Mouse (Mus musculus) intestine, embryonic 14.5 days (tissue): ENCODE results near the gene Pkig. TPM values are rescaled to one million over a fixed set of nuclear protein-coding genes. Genes with fewer than 3 reads are reported as not detected.
A peak's percentile ranks its signal among the peaks of the same experiment; 100 is the strongest.

Experiments
- ATAC-seq: fragments of 200-750 bp; cut with Nextera tagmentation; replicated peaks from 2 replicates; pipeline ENCODE4 v1.8.0; 2017; ENCODE audit warnings: low read depth, moderate number of reproducible peaks, moderate TSS enrichment, moderate library complexity; ENCODE audit not compliant: low FRiP score, low TSS enrichment
- DNase-seq: peaks from one replicate; pipeline ENCODE4 v3.0.0-alpha.2; 2018; ENCODE audit warnings: low spot score
- H3K27ac ChIP-seq: fragments of 300-500 bp; sonication (generic); 2 replicates; pipeline ENCODE4 v1.5.1; 2014; ENCODE audit warnings: low read depth, mild to moderate bottlenecking, control low read depth
- H3K27me3 ChIP-seq: fragments of 300-500 bp; sonication (generic); replicated peaks from 2 replicates; pipeline ENCODE4 v1.6.1; 2014; ENCODE audit warnings: low read length, control low read depth; ENCODE audit not compliant: control insufficient read depth, insufficient read depth
- H3K36me3 ChIP-seq: fragments of 300-500 bp; sonication (generic); 2 replicates; pipeline ENCODE4 v1.6.1; 2014; ENCODE audit warnings: low read length, control low read depth; ENCODE audit not compliant: control insufficient read depth, insufficient read depth
- H3K4me1 ChIP-seq: fragments of 300-500 bp; sonication (generic); replicated peaks from 2 replicates; pipeline ENCODE4 v1.6.1; 2014; ENCODE audit warnings: low read length, control low read depth, mixed read lengths; ENCODE audit not compliant: control insufficient read depth, insufficient read depth
- H3K4me2 ChIP-seq: fragments of 300-500 bp; sonication (generic); 2 replicates; pipeline ENCODE4 v1.6.1; 2014; ENCODE audit warnings: low read length
- H3K4me3 ChIP-seq: fragments of 300-500 bp; sonication (generic); 2 replicates; pipeline ENCODE4 v1.5.1; 2014; ENCODE audit warnings: low read depth, low read length, control low read depth, mixed read lengths
- H3K9ac ChIP-seq: fragments of 300-500 bp; sonication (generic); 2 replicates; pipeline ENCODE4 v1.6.1; 2014; ENCODE audit warnings: mild to moderate bottlenecking, low read length
- H3K9me3 ChIP-seq: fragments of 300-500 bp; sonication (generic); 2 replicates; pipeline ENCODE4 v1.6.1; 2016; ENCODE audit warnings: low read length, control low read depth; ENCODE audit not compliant: control insufficient read depth
- WGBS: fragments of 180-500 bp; shearing (Covaris S2); extraction: QIAGEN DNeasy Blood & Tissue Kit; methylation state at CpG from one replicate; pipeline ENCODE4 v1.1.7; 2014; 5-methylcytosine and 5-hydroxymethylcytosine counted together
- polyA plus RNA-seq: library from polyadenylated mRNA; unstranded; fragments of >200 nt; fragmentation: Nextera tagmentation; extraction: Ambion mirVana; gene quantifications from 2 replicates; pipeline ENCODE4 v1.2.1, GENCODE M21; 2014

The Pkig gene
- polyA plus RNA-seq, 1 experiment from 2014 or later: 130 TPM

GRCm38 (mm10) chr2:163749647-163750611, 91.7 kb downstream of the Pkig start, which contains the start of gene Ada:
TSS of gene Ada (minus strand) at chr2:163750239.
- Histone ChIP-seq H3K27me3 (peaks cover 14% of the 10 kb centered on the region; the same call in 1 of the 2 replicates), H3K27ac (no peak within 1 kb of the TSS), H3K9ac (peak within 1 kb of the TSS; percentile 58), H3K36me3 (no peaks in the 10 kb centered on the region), H3K4me1 (peaks cover 5% of the 10 kb centered on the region), H3K4me2 (peak within 1 kb of the TSS; percentile 99), H3K4me3 (peak within 1 kb of the TSS; percentile 58), H3K9me3 (no peaks in the 10 kb centered on the region)
- WGBS: 1% methylated on average over 52 of the region's 57 CpGs
- ATAC-seq: peak; percentile 80
- DNase-seq: peak; percentile 85

- Histone ChIP-seq H3K27me3 (peaks cover 2% of the 10 kb centered on the region; the same call in 1 of the 2 replicates), H3K36me3 (no peaks in the 10 kb centered on the region), H3K9ac (no peak overlapping the region), H3K4me3 (no peak overlapping the region), H3K4me1 (peaks cover 4% of the 10 kb centered on the region), H3K9me3 (no peaks in the 10 kb centered on the region), H3K27ac (no peak overlapping the region), H3K4me2 (no peak overlapping the region)
- 57% methylated on average over 5 of the region's 5 CpGs for WGBS
- ATAC-seq: no peak
- DNase-seq: no peak
Observed at GRCm38 (mm10) chr2:163754228-163754627, 96.0 kb downstream of the Pkig start.

GRCm38 (mm10) chr2:163756723-163757122, 98.5 kb downstream of the Pkig start:
- Histone ChIP-seq H3K27me3 (no peaks in the 10 kb centered on the region), H3K4me3 (no peak overlapping the region), H3K36me3 (no peaks in the 10 kb centered on the region), H3K9me3 (no peaks in the 10 kb centered on the region), H3K9ac (no peak overlapping the region), H3K4me1 (no peaks in the 10 kb centered on the region), H3K4me2 (no peak overlapping the region), H3K27ac (peak overlapping the region; percentile 40; the same call in 1 of the 2 replicates)
- 36% methylated on average over 2 of the region's 2 CpGs for WGBS
- ATAC-seq (no peak), DNase-seq (peak; percentile 62)

GRCm38 (mm10) chr2:163758146-163758545, 100.0 kb downstream of the Pkig start:
- no peak overlapping the region for H3K4me2 ChIP-seq
- no peaks in the 10 kb centered on the region for H3K27me3 ChIP-seq
- no peak overlapping the region for H3K27ac ChIP-seq
- H3K4me1 ChIP-seq: no peaks in the 10 kb centered on the region
- ATAC-seq (no peak), DNase-seq (no peak)
- H3K4me3 ChIP-seq: no peak overlapping the region
- no peak overlapping the region for H3K9ac ChIP-seq
- WGBS: 51% methylated on average over 2 of the region's 2 CpGs
- H3K36me3 ChIP-seq: no peaks in the 10 kb centered on the region
- H3K9me3 ChIP-seq: no peaks in the 10 kb centered on the region

- ATAC-seq (no peak), DNase-seq (no peak)
- H3K4me1 ChIP-seq: no peaks in the 10 kb centered on the region
- no peak overlapping the region for H3K9ac ChIP-seq
- no peaks in the 10 kb centered on the region for H3K36me3 ChIP-seq
- no peak overlapping the region for H3K4me3 ChIP-seq
- H3K27me3 ChIP-seq: no peaks in the 10 kb centered on the region
- WGBS: 81% methylated on average over 6 of the region's 6 CpGs
- H3K9me3 ChIP-seq: no peaks in the 10 kb centered on the region
- H3K27ac ChIP-seq: no peak overlapping the region
- H3K4me2 ChIP-seq: no peak overlapping the region
Observed at GRCm38 (mm10) chr2:163760589-163760988, 102.4 kb downstream of the Pkig start.

GRCm38 (mm10) chr2:163761402-163761801, 103.2 kb downstream of the Pkig start:
- ATAC-seq (no peak), DNase-seq (no peak)
- 82% methylated on average over 7 of the region's 7 CpGs for whole genome bisulfite sequencing
- no peaks in the 10 kb centered on the region for H3K9me3 ChIP-seq
- H3K9ac ChIP-seq: no peak overlapping the region
- no peak overlapping the region for H3K4me2 ChIP-seq
- no peak overlapping the region for H3K4me3 ChIP-seq
- no peaks in the 10 kb centered on the region for H3K36me3 ChIP-seq
- H3K27ac ChIP-seq: no peak overlapping the region
- H3K27me3 ChIP-seq: no peaks in the 10 kb centered on the region
- no peaks in the 10 kb centered on the region for H3K4me1 ChIP-seq

- Histone ChIP-seq H3K4me3 (no peak overlapping the region), H3K27me3 (no peaks in the 10 kb centered on the region), H3K9ac (no peak overlapping the region), H3K36me3 (no peaks in the 10 kb centered on the region), H3K9me3 (no peaks in the 10 kb centered on the region), H3K4me2 (no peak overlapping the region), H3K27ac (no peak overlapping the region), H3K4me1 (no peaks in the 10 kb centered on the region)
- no peak for ATAC-seq
- DNase-seq: no peak
Observed at GRCm38 (mm10) chr2:163766261-163766660, 108.1 kb downstream of the Pkig start.

- Histone ChIP-seq H3K4me2 (no peak overlapping the region), H3K27me3 (no peaks in the 10 kb centered on the region), H3K9me3 (no peaks in the 10 kb centered on the region), H3K9ac (no peak overlapping the region), H3K36me3 (no peaks in the 10 kb centered on the region), H3K4me1 (no peaks in the 10 kb centered on the region), H3K27ac (no peak overlapping the region), H3K4me3 (no peak overlapping the region)
- ATAC-seq (no peak), DNase-seq (no peak)
- WGBS: 64% methylated on average over 1 of the region's 1 CpGs
Observed at GRCm38 (mm10) chr2:163766890-163767289, 108.7 kb downstream of the Pkig start.

GRCm38 (mm10) chr2:163770731-163771130, 112.5 kb downstream of the Pkig start:
- Histone ChIP-seq H3K9ac (no peak overlapping the region), H3K27me3 (no peaks in the 10 kb centered on the region), H3K27ac (no peak overlapping the region), H3K4me3 (no peak overlapping the region), H3K4me1 (no peaks in the 10 kb centered on the region), H3K9me3 (no peaks in the 10 kb centered on the region), H3K36me3 (no peaks in the 10 kb centered on the region), H3K4me2 (no peak overlapping the region)
- ATAC-seq (no peak), DNase-seq (no peak)
- 80% methylated on average over 8 of the region's 8 CpGs for WGBS
